Mouse (Mus musculus): ENCODE measurements around the gene Washc3. TPM values are rescaled to one million over a fixed set of nuclear protein-coding genes. Genes with fewer than 3 reads are reported as not detected.

Washc3 gene
- polyA plus RNA-seq, 1 experiment: 6.0 TPM

GRCm38 (mm10) chr10:88284343-88284990 lies 83.6 kb downstream of the Washc3 start:
- no peak for DNase-seq (ENCODE audit: low read depth in 1 of 2, low spot score in 2 of 2)
- H3K27ac ChIP-seq (ENCODE audit: insufficient read depth, low read length): no peak overlapping the region
- no peak for TF ChIP-seq POLR2A (IDR thresholded peaks at IDR 0.05; ENCODE audit: low read depth, low read length)
- no peak for TF ChIP-seq CTCF (IDR thresholded peaks at IDR 0.05; ENCODE audit: extremely low read depth, insufficient read depth, insufficient read length, insufficient replicate concordance)
- 87% methylated on average over 4 of the region's 4 CpGs for WGBS
- no peak overlapping the region for H3K4me3 ChIP-seq (ENCODE audit: extremely low read depth, insufficient read depth, insufficient read length)
- H3K27me3 ChIP-seq (ENCODE audit: control insufficient read depth, insufficient read depth, low read length): no peaks in the 10 kb centered on the region
- no peaks in the 10 kb centered on the region for H3K4me1 ChIP-seq (ENCODE audit: control insufficient read depth, insufficient read depth, insufficient read length)
- H3K36me3 ChIP-seq (ENCODE audit: control insufficient read depth, insufficient read depth, low read length): no peaks in the 10 kb centered on the region

DNA sequence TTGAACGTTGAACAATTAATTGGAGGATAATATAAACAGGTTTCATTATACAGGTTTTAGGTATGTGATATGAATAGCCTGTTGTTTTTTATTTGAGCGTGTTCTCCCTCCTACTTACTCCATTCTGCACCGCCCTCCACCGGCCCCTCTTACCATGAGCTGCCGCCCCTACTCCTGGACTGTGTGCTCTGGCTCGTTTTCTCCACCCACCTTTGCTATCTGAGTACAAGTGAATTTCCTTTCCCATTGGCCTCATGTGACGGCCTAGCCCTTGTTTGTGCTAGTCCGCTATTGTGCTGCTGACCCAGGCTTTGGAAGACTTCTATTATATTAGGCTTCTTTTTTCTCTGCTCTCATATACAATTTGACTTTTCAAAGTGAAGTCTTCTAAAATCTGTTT lies 86.4 kb downstream of the Washc3 start:
- WGBS: 83% methylated on average over 8 of the region's 8 CpGs
- no peak for TF ChIP-seq CTCF (IDR thresholded peaks at IDR 0.05; ENCODE audit: extremely low read depth, insufficient read depth, insufficient read length, insufficient replicate concordance)
- no peak for TF ChIP-seq POLR2A (IDR thresholded peaks at IDR 0.05; ENCODE audit: low read depth, low read length)

GRCm38 (mm10) chr10:88288061-88288460 lies 87.2 kb downstream of the Washc3 start:
- H3K4me3 ChIP-seq (ENCODE audit: extremely low read depth, insufficient read depth, insufficient read length): no peak overlapping the region
- TF ChIP-seq CTCF (IDR thresholded peaks at IDR 0.05; ENCODE audit: extremely low read depth, insufficient read depth, insufficient read length, insufficient replicate concordance) (no peak), POLR2A (IDR thresholded peaks at IDR 0.05; ENCODE audit: low read depth, low read length) (no peak)
- no peak overlapping the region for H3K27ac ChIP-seq (ENCODE audit: insufficient read depth, low read length)
- no peaks in the 10 kb centered on the region for H3K36me3 ChIP-seq (ENCODE audit: control insufficient read depth, insufficient read depth, low read length)
- no peaks in the 10 kb centered on the region for H3K4me1 ChIP-seq (ENCODE audit: control insufficient read depth, insufficient read depth, insufficient read length)
- DNase-seq (ENCODE audit: low read depth in 1 of 2, low spot score in 2 of 2): no peak
- no peaks in the 10 kb centered on the region for H3K27me3 ChIP-seq (ENCODE audit: control insufficient read depth, insufficient read depth, low read length)
- 89% methylated on average over 10 of the region's 10 CpGs for WGBS

More for the DNA sequence above, 86.4 kb downstream of the Washc3 start:
- no peak for DNase-seq (ENCODE audit: low read depth in 1 of 2, low spot score in 2 of 2)
- H3K36me3 ChIP-seq (ENCODE audit: control insufficient read depth, insufficient read depth, low read length): no peaks in the 10 kb centered on the region
- no peaks in the 10 kb centered on the region for H3K4me1 ChIP-seq (ENCODE audit: control insufficient read depth, insufficient read depth, insufficient read length)
- H3K4me3 ChIP-seq (ENCODE audit: extremely low read depth, insufficient read depth, insufficient read length): no peak overlapping the region
- no peak overlapping the region for H3K27ac ChIP-seq (ENCODE audit: insufficient read depth, low read length)
- no peaks in the 10 kb centered on the region for H3K27me3 ChIP-seq (ENCODE audit: control insufficient read depth, insufficient read depth, low read length)

DNA sequence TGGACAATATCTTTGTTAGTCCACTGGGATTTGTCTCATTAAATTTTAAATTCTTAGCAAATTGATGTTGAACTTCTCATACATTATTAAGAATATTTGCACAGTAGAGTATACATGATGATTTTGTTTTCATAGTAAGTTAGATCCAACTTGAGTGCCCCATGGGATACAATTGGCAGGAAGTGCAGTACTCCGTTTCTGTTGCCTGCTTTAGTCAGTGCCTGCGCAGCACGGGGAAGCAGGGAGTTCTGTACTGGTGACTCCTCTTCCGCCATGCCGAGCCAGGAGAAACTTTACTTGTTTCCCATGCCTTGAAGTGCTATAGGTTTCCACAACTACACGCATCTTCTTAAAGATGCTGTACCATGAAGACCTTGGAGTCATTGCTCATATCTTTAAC lies 94.2 kb downstream of the Washc3 start:
- Histone ChIP-seq H3K4me1 (ENCODE audit: control insufficient read depth, insufficient read depth, insufficient read length) (no peaks in the 10 kb centered on the region), H3K27ac (ENCODE audit: insufficient read depth, low read length) (no peak overlapping the region), H3K36me3 (ENCODE audit: control insufficient read depth, insufficient read depth, low read length) (no peaks in the 10 kb centered on the region), H3K4me3 (ENCODE audit: extremely low read depth, insufficient read depth, insufficient read length) (no peak overlapping the region), H3K27me3 (ENCODE audit: control insufficient read depth, insufficient read depth, low read length) (no peaks in the 10 kb centered on the region)
- 89% methylated on average over 6 of the region's 6 CpGs for WGBS
- no peak for TF ChIP-seq POLR2A (IDR thresholded peaks at IDR 0.05; ENCODE audit: low read depth, low read length)
- no peak for TF ChIP-seq CTCF (IDR thresholded peaks at IDR 0.05; ENCODE audit: extremely low read depth, insufficient read depth, insufficient read length, insufficient replicate concordance)
- no peak for DNase-seq (ENCODE audit: low read depth in 1 of 2, low spot score in 2 of 2)

Other genes starting within 250 kb of the Washc3 start
- gene Pmch, start 110.0 kb upstream of the Washc3 start, polyA plus RNA-seq (2012; rRNA removed): not detected in 2 replicates
- gene Parpbp, start 54.2 kb upstream of the Washc3 start, polyA plus RNA-seq (2012; rRNA removed): 0.59 and 0.84 TPM in 2 replicates
- 2.1 and 2.3 TPM in 2 replicates for gene Nup37, start 54.1 kb upstream of the Washc3 start, polyA plus RNA-seq (2012; rRNA removed)
- gene Dram1, start 178.0 kb downstream of the Washc3 start, polyA plus RNA-seq (2012; rRNA removed): 13.1 and 20.7 TPM in 2 replicates
- gene Gnptab, start 178.0 kb downstream of the Washc3 start, polyA plus RNA-seq (2012; rRNA removed): 6.8 and 8.3 TPM in 2 replicates

All from spleen, adult 2 months (tissue).